Mouse (Mus musculus): ENCODE measurements around the gene Lyrm4. TPM values are rescaled to one million over a fixed set of nuclear protein-coding genes. Genes with fewer than 3 reads are reported as not detected.

Gene Lyrm4
- 24.5 and 27.3 TPM in 2 replicates for polyA plus RNA-seq (2016; fragmentation: Nextera tagmentation; extraction: Ambion mirVana)

DNA sequence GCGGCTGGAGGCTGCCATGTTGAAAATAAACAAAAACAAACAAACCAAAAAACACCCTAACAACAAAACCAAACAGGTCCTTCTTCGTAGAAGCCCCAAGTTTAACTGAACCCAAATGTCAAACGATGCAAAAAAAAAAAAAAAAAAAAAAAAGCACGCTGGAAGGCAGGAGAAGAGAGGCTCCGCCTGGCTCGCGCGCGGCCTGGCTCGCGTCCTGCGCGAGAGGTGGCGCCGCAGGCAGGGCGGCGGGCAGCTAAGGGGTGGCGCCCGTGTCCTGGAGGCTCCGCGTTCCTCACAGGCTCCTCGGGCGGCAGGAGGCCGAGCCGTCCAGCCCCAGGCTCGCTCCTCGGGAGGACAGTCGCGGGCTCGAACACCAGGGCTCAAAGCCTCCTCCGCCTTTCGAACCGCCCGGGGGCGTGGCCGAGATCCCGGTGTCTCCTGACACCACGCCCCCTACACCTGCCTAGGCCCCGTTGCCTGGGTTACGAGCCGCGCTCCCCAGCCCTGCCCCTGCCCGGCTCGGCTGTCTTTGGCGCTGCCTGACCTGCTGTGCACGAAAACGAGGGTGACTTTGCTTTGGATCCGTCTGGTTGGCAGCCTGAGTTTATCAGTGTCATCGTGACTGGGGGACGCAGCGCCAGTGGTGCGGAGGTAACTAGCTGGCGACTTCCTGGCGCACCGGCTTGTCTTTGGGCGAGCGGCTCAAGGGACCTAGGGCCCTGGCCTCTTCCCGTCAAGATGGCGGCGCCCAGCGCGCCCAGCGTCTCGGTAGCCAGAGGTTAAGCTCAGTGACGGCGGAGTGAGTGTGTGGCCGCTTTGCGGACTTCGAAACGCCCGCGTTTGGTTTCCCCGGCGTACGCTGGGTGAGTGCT, at the start of gene Lyrm4, which contains the start of gene Fars2:
Lyrm4 (minus strand) TSS at position 384 of the 872 bp plus-strand sequence.
Fars2 (plus strand) TSS at position 270 of the 872 bp plus-strand sequence.
- Histone ChIP-seq H3K27me3 (ENCODE audit: insufficient read depth, poor library complexity, severe bottlenecking) (no peaks in the 10 kb centered on the region), H3K27ac (peak within 1 kb of the TSS; percentile 98), H3K9me3 (no peaks in the 10 kb centered on the region), H3K4me1 (0 out of 2 replicates have a peak, but pooled peaks cover 12% of the 10 kb centered on the region), H3K4me3 (peak within 1 kb of the TSS; percentile 78), H3K36me3 (no peaks in the 10 kb centered on the region)
- WGBS: under 1% methylated on average over 75 of the region's 75 CpGs
- DNase-seq (ENCODE audit: low spot score): peak; percentile 99

DNA sequence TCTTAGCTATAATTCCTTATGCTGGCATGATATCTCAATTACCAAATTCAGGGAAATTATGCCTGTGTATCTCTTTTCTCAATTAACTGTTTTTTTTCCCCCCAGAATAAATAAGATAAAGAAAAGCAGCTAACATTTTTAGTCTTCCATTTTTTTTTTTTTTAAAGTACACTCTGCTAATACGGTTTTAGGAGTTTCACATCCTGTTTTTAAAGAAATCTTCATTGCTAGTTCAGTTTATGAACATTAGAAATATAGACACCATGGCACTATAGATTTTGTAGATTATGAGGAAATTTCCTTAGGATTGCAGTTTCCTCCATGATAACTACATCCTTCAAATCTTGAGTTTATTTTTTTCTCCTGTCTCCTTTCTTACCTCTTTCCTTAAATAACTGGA, 46.6 kb upstream of the Lyrm4 start:
- DNase-seq (ENCODE audit: low spot score): no peak
- Histone ChIP-seq H3K4me1 (no peaks in the 10 kb centered on the region), H3K4me3 (no peak overlapping the region), H3K36me3 (no peaks in the 10 kb centered on the region), H3K27ac (no peak overlapping the region), H3K27me3 (ENCODE audit: insufficient read depth, poor library complexity, severe bottlenecking) (no peaks in the 10 kb centered on the region), H3K9me3 (no peaks in the 10 kb centered on the region)
- WGBS: 84% methylated on average over 1 of the region's 1 CpGs

DNA sequence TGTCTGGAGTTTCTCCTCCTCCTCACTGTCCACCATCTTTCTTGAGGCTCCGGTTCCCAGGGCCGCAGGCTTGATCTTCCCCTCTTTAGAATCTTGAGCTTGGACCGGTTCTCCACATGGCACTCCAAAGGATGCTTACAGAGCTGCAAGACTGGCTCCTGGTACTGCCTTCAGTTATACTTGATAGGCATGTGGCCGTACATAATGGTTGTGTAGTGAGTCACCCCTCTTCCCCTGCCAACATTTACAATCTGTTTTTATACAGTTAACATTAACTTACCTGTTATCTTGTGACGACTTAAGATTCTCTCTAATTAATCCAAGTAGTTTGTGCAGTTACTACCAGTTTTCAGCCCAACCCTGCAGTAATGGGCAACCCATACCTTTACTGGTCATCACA, 46.1 kb upstream of the Lyrm4 start:
- DNase-seq (ENCODE audit: low spot score): no peak
- Histone ChIP-seq H3K4me3 (no peak overlapping the region), H3K27me3 (ENCODE audit: insufficient read depth, poor library complexity, severe bottlenecking) (no peaks in the 10 kb centered on the region), H3K27ac (no peak overlapping the region), H3K4me1 (0 out of 2 replicates have a peak, but pooled peaks cover 2% of the 10 kb centered on the region), H3K36me3 (no peaks in the 10 kb centered on the region), H3K9me3 (no peaks in the 10 kb centered on the region)
- WGBS: 89% methylated on average over 5 of the region's 5 CpGs

DNA sequence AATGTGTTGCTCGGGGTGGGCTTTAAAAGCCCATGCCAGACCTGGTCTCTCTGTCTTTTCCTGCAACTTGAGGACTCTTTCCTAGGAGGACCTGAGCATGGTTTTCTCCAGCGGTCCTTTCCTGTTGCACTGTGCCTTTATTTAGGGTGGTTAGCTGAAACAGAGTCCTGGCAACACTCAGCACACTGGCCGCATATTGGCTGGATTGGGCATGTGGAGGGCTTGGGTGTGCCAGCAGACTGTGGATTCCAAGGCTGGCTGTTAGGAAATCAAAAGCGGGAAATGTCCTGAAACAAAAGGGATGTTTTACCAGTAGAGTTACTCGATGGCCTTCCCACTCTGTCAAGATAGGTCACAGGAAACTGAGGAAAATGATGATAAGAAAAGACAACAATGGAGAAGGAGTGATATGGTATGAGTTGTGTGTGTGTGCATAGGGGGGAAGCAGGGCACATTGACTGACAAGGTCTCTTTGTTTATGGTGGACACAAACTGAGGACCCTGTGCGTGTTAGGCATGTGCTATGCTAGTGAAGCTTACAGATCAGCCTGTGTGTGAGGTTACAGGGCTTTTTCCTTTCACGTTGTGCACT, 39.1 kb upstream of the Lyrm4 start:
- Histone ChIP-seq H3K4me1 (peaks cover 22% of the 10 kb centered on the region), H3K36me3 (0 out of 2 replicates have a peak, but pooled peaks cover 3% of the 10 kb centered on the region), H3K27me3 (ENCODE audit: insufficient read depth, poor library complexity, severe bottlenecking) (no peaks in the 10 kb centered on the region), H3K4me3 (no peak overlapping the region), H3K27ac (no peak overlapping the region), H3K9me3 (no peaks in the 10 kb centered on the region)
- no peak for DNase-seq (ENCODE audit: low spot score)
- 72% methylated on average over 7 of the region's 7 CpGs for WGBS

DNA sequence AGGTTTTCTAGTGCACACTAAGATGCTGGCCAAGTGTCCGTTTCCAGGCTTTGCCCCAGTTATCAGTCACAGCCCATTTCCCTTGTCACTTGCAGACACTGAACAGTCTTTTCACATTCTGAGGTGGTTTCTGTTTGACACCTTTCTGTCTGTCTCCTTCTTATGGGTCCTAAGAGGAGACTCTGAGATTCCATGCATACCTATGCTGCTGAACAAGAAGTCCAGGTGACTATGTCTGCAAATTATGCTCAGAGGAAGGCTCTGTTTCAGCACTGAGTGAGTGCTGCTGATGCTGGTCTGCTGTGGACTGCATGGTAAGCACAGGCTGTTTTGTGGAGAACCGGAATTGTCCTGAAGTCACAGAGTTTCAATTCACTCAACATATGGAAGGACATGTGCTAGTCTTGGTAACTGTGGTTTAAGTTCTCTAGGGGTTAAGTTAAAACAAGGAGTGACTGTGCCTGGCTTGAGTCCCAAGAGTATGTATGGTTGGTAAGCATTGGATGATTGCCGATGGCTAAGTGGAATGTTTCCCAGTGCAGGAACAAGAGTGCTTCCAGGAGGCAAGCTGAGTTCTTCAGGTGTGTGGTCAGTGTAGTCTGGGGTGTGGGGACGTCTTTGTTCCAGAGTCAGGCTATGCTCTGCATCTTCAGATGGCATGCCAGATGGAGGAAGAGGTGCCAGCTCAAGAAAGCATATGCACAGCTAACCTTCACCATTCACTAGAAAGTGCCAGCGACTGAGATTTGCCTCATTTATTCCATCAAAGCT, 35.6 kb upstream of the Lyrm4 start:
- no peak overlapping the region for H3K4me3 ChIP-seq
- H3K4me1 ChIP-seq: peaks cover 20% of the 10 kb centered on the region
- DNase-seq (ENCODE audit: low spot score): no peak
- H3K9me3 ChIP-seq: no peaks in the 10 kb centered on the region
- no peak overlapping the region for H3K27ac ChIP-seq
- H3K36me3 ChIP-seq: 0 out of 2 replicates have a peak, but pooled peaks cover 3% of the 10 kb centered on the region
- H3K27me3 ChIP-seq (ENCODE audit: insufficient read depth, poor library complexity, severe bottlenecking): no peaks in the 10 kb centered on the region
- WGBS: 65% methylated on average over 5 of the region's 5 CpGs

DNA sequence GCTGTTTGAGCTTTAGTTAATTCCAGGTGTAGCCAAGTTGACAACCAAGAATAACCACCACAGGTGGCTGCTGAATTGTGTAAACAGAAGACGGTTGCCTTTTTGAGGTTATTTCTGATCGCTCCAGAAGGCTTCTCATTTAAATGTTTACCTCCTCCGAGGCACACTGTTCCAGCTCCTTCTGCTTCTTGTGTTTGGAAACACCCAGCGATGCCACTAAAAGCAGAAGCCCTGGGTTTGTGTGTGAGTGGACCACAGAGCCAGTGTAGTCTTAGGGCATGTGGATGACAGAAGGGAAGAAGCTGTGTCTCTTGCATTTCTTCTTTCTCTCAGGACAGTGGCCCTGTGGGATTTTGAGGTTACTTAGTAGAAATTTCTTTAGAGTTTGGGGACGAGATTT, 32.9 kb upstream of the Lyrm4 start:
- no peaks in the 10 kb centered on the region for H3K9me3 ChIP-seq
- no peak overlapping the region for H3K27ac ChIP-seq
- no peaks in the 10 kb centered on the region for H3K36me3 ChIP-seq
- peaks cover 25% of the 10 kb centered on the region for H3K4me1 ChIP-seq
- WGBS: 67% methylated on average over 5 of the region's 5 CpGs
- H3K27me3 ChIP-seq (ENCODE audit: insufficient read depth, poor library complexity, severe bottlenecking): no peaks in the 10 kb centered on the region
- H3K4me3 ChIP-seq: no peak overlapping the region
- no peak for DNase-seq (ENCODE audit: low spot score)

DNA sequence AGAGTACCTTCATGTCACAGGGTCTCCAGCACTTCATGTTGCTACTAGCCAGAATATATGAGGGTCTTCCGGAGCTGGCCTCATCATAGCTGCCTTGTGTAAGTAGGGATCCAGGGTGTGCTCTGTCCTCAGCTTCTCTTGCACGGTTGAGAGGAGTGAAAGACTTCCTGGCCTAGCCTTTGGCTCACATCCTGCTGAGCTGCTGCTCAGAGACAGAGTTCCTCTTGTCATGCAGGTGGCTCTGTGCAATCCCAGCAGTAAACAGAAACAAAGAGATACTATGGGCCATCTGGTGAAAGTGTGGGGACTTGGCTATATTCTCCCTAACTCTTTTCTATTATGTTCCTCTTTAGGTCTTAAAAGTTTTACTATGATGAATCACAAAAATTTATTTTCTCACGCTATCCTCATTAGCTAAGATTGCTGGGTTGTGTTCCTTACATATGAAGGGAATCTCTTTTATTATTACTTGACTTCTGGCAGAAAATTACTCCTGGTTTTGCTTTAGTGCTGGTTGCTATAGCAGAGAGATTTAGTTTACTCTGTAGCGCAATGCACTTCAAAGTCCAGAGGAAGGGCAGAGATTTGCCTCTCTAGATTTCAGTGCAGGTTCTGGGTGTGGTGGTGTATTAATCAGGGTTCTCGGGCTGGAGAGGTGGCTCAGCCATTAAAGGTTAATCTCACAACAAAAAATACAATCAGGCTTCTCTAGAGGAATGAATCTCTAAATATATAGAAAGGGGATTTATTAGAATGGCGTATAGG, 32.0 kb upstream of the Lyrm4 start:
- DNase-seq (ENCODE audit: low spot score): no peak
- Histone ChIP-seq H3K27me3 (ENCODE audit: insufficient read depth, poor library complexity, severe bottlenecking) (no peaks in the 10 kb centered on the region), H3K36me3 (no peaks in the 10 kb centered on the region), H3K4me1 (peaks cover 25% of the 10 kb centered on the region), H3K9me3 (no peaks in the 10 kb centered on the region), H3K27ac (no peak overlapping the region), H3K4me3 (no peak overlapping the region)
- 71% methylated on average over 6 of the region's 6 CpGs for WGBS

DNA sequence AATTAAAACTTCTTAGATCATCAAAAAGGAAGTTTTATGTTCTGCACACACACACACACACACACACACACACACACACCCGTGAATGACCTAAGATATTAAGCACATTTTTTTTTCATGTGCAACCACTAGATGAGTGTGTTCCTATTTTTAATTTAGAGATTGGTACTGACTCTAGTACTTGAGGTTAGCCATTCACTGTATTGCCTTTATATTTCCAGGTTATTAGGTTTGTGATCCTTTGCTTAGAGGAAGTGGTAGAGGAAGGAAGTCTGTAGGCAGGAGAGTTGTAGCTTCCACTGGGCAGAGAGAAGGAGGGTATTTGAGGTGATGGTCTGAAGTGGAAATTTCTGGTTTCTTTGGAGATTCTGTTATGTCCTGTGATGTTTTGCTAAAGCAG, 28.3 kb upstream of the Lyrm4 start:
- Histone ChIP-seq H3K4me3 (no peak overlapping the region), H3K36me3 (no peaks in the 10 kb centered on the region), H3K27ac (no peak overlapping the region), H3K27me3 (ENCODE audit: insufficient read depth, poor library complexity, severe bottlenecking) (no peaks in the 10 kb centered on the region), H3K9me3 (no peaks in the 10 kb centered on the region), H3K4me1 (peaks cover 23% of the 10 kb centered on the region; the same call in 1 of the 2 replicates)
- WGBS: 83% methylated on average over 1 of the region's 1 CpGs
- no peak for DNase-seq (ENCODE audit: low spot score)

DNA sequence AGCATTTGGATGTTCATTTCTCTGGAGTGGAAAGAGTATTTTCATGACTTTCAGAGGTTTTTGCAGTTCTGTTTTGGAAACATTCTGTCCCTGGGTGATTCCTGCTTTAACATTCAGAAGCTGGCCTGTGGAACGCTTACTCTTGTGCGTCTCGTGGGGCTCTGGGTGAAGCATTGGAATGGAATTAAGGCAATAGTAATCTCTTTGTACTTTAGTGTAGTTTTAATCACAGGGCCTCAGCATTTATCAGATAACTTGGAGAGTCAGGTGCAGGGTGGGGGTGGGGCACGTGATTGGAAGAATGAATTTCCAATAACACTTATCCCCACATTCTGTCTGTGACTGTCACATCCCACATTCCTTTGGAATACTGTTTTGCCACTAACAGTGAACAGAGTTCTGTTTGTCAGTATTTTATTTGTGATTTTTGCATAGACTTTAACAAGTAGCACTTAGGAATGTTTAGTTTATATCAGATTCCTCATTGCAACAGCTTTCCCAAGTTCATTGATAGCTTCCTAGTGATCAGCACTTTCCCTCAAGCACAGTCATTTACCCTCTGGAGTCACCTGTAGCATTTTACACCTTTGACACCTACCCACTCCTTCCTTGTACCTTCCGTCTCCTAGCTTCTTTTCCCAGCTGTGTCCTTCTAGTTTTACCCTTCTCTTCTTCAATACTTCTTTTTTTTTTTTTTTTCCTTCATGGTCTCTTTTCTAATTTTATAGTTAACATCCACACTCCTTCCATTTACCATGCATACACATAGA, 23.1 kb upstream of the Lyrm4 start:
- peaks cover 19% of the 10 kb centered on the region; the same call in 1 of the 2 replicates for H3K4me1 ChIP-seq
- H3K27me3 ChIP-seq (ENCODE audit: insufficient read depth, poor library complexity, severe bottlenecking): no peaks in the 10 kb centered on the region
- no peak overlapping the region for H3K27ac ChIP-seq
- H3K36me3 ChIP-seq: no peaks in the 10 kb centered on the region
- H3K9me3 ChIP-seq: no peaks in the 10 kb centered on the region
- DNase-seq (ENCODE audit: low spot score): no peak
- no peak overlapping the region for H3K4me3 ChIP-seq
- WGBS: 74% methylated on average over 5 of the region's 5 CpGs

DNA sequence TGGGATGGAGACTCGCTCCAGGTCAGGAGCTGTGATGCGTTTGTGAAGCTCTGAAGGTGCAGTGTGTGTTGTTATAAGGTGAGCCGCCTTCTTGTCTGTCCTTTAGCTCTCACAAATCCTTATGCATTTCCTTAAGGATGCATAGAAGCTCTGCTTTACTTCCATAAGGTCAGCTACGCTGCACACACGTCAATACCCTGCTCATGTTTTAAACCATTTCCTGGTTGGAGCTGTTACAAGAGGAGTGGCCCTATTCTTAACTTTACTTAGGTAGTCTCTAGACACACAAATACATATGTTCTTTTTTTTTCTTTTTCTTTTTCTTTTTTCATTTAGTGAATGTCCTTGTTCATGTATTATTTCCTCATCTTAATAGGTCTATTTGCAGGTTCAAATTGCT, 22.4 kb upstream of the Lyrm4 start:
- H3K4me3 ChIP-seq: no peak overlapping the region
- no peak overlapping the region for H3K27ac ChIP-seq
- no peaks in the 10 kb centered on the region for H3K27me3 ChIP-seq (ENCODE audit: insufficient read depth, poor library complexity, severe bottlenecking)
- H3K9me3 ChIP-seq: no peaks in the 10 kb centered on the region
- 82% methylated on average over 5 of the region's 5 CpGs for WGBS
- H3K4me1 ChIP-seq: peaks cover 19% of the 10 kb centered on the region; the same call in 1 of the 2 replicates
- DNase-seq (ENCODE audit: low spot score): no peak
- no peaks in the 10 kb centered on the region for H3K36me3 ChIP-seq

DNA sequence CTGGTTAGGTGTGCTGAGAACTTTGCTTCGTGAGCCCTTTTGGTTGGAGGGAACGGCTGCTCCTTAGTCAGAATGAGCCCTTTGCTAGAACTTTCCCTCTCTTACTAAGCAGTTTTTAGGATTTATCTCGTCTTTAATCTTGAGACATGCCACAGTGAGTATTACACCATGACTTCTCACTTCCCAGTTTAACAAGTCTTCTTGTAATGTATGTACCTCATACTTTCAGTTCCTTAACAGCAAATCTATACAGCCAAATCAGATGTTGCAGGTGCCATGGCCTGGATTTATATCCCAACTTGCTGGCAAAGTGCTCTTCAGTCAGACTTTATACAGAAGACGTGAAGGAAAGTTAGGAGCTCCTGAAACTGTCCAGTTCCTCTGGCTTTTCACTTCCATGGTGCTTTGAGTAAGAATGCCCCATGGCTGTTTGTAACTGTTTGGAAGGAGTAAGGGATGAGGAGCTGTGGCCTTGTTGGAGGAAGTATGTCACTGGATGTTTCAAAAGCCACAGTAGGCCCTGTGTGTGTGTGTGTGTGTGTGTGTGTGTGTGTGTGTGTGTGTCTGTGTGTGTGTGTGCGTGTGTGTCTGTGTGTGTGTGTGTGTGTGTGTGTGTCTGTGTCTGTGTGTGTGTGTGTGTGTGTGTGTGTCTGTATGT, 14.8 kb upstream of the Lyrm4 start:
- Histone ChIP-seq H3K27ac (no peak overlapping the region), H3K4me3 (no peak overlapping the region), H3K36me3 (no peaks in the 10 kb centered on the region), H3K4me1 (peaks cover 4% of the 10 kb centered on the region; the same call in 1 of the 2 replicates), H3K9me3 (no peaks in the 10 kb centered on the region), H3K27me3 (ENCODE audit: insufficient read depth, poor library complexity, severe bottlenecking) (no peaks in the 10 kb centered on the region)
- WGBS: 70% methylated on average over 5 of the region's 5 CpGs
- DNase-seq (ENCODE audit: low spot score): no peak
